Comparison of ENCODE assay signal across 28 mouse cellular contexts in the genomic region with DNA sequence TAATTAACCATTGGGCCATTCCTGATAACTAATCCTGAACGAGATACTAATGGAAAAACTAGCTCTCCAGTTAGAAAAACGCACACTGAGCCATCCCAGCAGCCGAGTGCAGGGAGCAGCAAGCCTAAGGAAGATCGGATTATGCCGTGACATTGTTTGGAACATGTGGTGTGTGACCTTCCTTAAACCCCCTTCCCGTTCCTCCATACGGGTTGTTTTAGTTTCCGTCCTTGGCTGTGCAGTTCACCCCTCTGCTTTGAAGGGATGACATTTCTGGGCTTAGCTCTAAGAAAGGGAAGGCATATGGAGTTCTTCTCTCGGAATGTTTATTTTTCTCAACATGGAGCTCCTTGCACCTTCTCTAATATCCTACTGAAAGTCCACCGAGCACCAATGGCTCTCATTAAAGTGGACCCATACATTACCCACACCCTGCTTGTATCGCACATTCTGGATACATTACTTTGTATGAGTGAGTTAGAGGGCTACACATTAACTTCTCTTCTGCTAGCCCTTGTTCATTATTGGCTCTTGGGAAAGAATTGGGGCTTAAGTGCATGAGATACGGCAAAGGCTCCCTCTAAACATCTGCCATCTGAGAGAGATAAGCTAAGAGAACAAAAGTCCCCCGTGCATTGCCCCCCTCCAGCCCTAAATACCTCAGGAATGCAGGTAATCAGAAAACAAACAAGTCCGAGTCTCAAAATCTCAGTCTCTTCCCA. TPM values are rescaled to one million over a fixed set of nuclear protein-coding genes. Genes with fewer than 3 reads are reported as not detected.
DNase-seq lines count a peak whose midpoint lies in the region; ATAC-seq lines count a peak whose summit lies in the region.
"Had no signal": no experiment of that assay in that cellular context is flagged by ENCODE, and none has a peak within 500 bp of the region (broad histone marks: within the 10 kb centered on the region; RNA-seq: fewer than 3 reads in every experiment).

No protein-coding gene starts in this region.

- intact Hi-C loops in left cerebral cortex, postnatal 14 days (cut with DNase I): no loop called here

- H3K9ac ChIP-seq in forebrain, embryonic 15.5 days (replicated peaks): no peak overlapping the region
- H3K9ac ChIP-seq in midbrain, embryonic 11.5 days (ENCODE audit: low read length): no peak overlapping the region
- H3K9ac ChIP-seq in midbrain, embryonic 15.5 days: no peak overlapping the region
- H3K9ac ChIP-seq in intestine, embryonic 14.5 days (ENCODE audit: low read length): no peak overlapping the region
- H3K9ac ChIP-seq: embryonic facial prominence, embryonic 13.5 days; limb, embryonic 13.5 days; neural tube, embryonic 12.5 days had no signal

- H3K9me3 ChIP-seq in forebrain, embryonic 10.5 days: no peaks in the 10 kb centered on the region
- no peaks in the 10 kb centered on the region for H3K9me3 ChIP-seq in forebrain, embryonic 15.5 days
- H3K9me3 ChIP-seq in midbrain, embryonic 11.5 days (ENCODE audit: control insufficient read depth, low read length): no peaks in the 10 kb centered on the region
- no peaks in the 10 kb centered on the region for H3K9me3 ChIP-seq in midbrain, embryonic 15.5 days
- H3K9me3 ChIP-seq in intestine, embryonic 14.5 days (ENCODE audit: control insufficient read depth, low read length): no peaks in the 10 kb centered on the region
- H3K9me3 ChIP-seq: embryonic facial prominence, embryonic 13.5 days; heart, embryonic 10.5 days; limb, embryonic 13.5 days; neural tube, embryonic 12.5 days had no signal

- WGBS in forebrain, embryonic 10.5 days: 47% methylated on average over 14 of the region's 14 CpGs
- 66% methylated on average over 14 of the region's 14 CpGs for WGBS in forebrain, embryonic 15.5 days
- 23% methylated on average over 14 of the region's 14 CpGs for WGBS in midbrain, embryonic 11.5 days
- WGBS in midbrain, embryonic 15.5 days: 30% methylated on average over 14 of the region's 14 CpGs
- 23% methylated on average over 14 of the region's 14 CpGs for WGBS in intestine, embryonic 14.5 days

- H3K4me3 ChIP-seq in forebrain, embryonic 10.5 days: no peak overlapping the region
- no peak overlapping the region for H3K4me3 ChIP-seq in forebrain, embryonic 15.5 days
- H3K4me3 ChIP-seq in midbrain, embryonic 11.5 days (ENCODE audit: low read depth, low read length): no peak overlapping the region
- no peak overlapping the region for H3K4me3 ChIP-seq in midbrain, embryonic 15.5 days
- no peak overlapping the region for H3K4me3 ChIP-seq in intestine, embryonic 14.5 days (ENCODE audit: low read depth, low read length)
- H3K4me3 ChIP-seq: embryonic facial prominence, embryonic 13.5 days; gastrocnemius, adult 2 months; heart, embryonic 10.5 days; limb, embryonic 13.5 days; megakaryocyte, embryonic 14.5 days; neural tube, embryonic 12.5 days had no signal

- H3K4me2 ChIP-seq in forebrain, embryonic 15.5 days (replicated peaks): no peak overlapping the region
- no peak overlapping the region for H3K4me2 ChIP-seq in midbrain, embryonic 11.5 days
- H3K4me2 ChIP-seq in midbrain, embryonic 15.5 days: no peak overlapping the region
- peak overlapping the region; percentile 7; the same call in 1 of the 2 replicates for H3K4me2 ChIP-seq in intestine, embryonic 14.5 days (ENCODE audit: low read length)
- H3K4me2 ChIP-seq: embryonic facial prominence, embryonic 13.5 days; limb, embryonic 13.5 days; neural tube, embryonic 12.5 days had no signal

- DNase-seq in forebrain, embryonic 10.5 days (ENCODE audit: extremely low spot score, low spot score): no peak
- peak; percentile 90 for DNase-seq in midbrain, embryonic 11.5 days (ENCODE audit: low spot score, missing footprints)
- DNase-seq in intestine, embryonic 14.5 days (ENCODE audit: low spot score): no peak
- DNase-seq in yolk sac, embryonic 10.5 days (ENCODE audit: low spot score): peak; percentile 76
- DNase-seq in left cerebral cortex, postnatal 14 days (ENCODE audit: low spot score in 2 of 2): no peak
- DNase-seq in layer of hippocampus, postnatal 14 days (ENCODE audit: low spot score in 2 of 2): no peak
- DNase-seq: adrenal gland, postnatal 10 days; cerebellum, postnatal 10 days; gastrocnemius, adult 2 months; lung, postnatal 14 days; right cerebral cortex, adult 18-20 months; thymus, postnatal 36 days had no signal

- H3K4me1 ChIP-seq in forebrain, embryonic 10.5 days: peaks cover 45% of the 10 kb centered on the region
- no peaks in the 10 kb centered on the region for H3K4me1 ChIP-seq in forebrain, embryonic 15.5 days
- H3K4me1 ChIP-seq in midbrain, embryonic 11.5 days (ENCODE audit: control insufficient read depth, insufficient read depth, low read length): peaks cover 7% of the 10 kb centered on the region; the same call in 1 of the 2 replicates
- no peaks in the 10 kb centered on the region for H3K4me1 ChIP-seq in midbrain, embryonic 15.5 days
- peaks cover 14% of the 10 kb centered on the region; the same call in 1 of the 2 replicates for H3K4me1 ChIP-seq in intestine, embryonic 14.5 days (replicated peaks; ENCODE audit: control insufficient read depth, insufficient read depth, low read length)
- H3K4me1 ChIP-seq: limb, embryonic 13.5 days; megakaryocyte, embryonic 14.5 days had no signal

- no peaks in the 10 kb centered on the region for H3K27me3 ChIP-seq in forebrain, embryonic 10.5 days (ENCODE audit: poor library complexity, severe bottlenecking)
- H3K27me3 ChIP-seq in forebrain, embryonic 15.5 days: no peaks in the 10 kb centered on the region
- H3K27me3 ChIP-seq in midbrain, embryonic 11.5 days (ENCODE audit: control insufficient read depth, insufficient read depth, low read length): no peaks in the 10 kb centered on the region
- no peaks in the 10 kb centered on the region for H3K27me3 ChIP-seq in midbrain, embryonic 15.5 days (replicated peaks)
- no peaks in the 10 kb centered on the region for H3K27me3 ChIP-seq in intestine, embryonic 14.5 days (replicated peaks; ENCODE audit: control insufficient read depth, insufficient read depth, low read length)
- H3K27me3 ChIP-seq: embryonic facial prominence, embryonic 13.5 days; limb, embryonic 13.5 days; megakaryocyte, embryonic 14.5 days; neural tube, embryonic 12.5 days had no signal

- peak overlapping the region; percentile 44; the same call in 1 of the 2 replicates for H3K27ac ChIP-seq in forebrain, embryonic 10.5 days
- H3K27ac ChIP-seq in forebrain, embryonic 15.5 days (replicated peaks): no peak overlapping the region
- H3K27ac ChIP-seq in midbrain, embryonic 11.5 days (ENCODE audit: low read depth, low read length): no peak overlapping the region
- no peak overlapping the region for H3K27ac ChIP-seq in midbrain, embryonic 15.5 days
- peak overlapping the region; percentile 3; the same call in 1 of the 2 replicates for H3K27ac ChIP-seq in intestine, embryonic 14.5 days (ENCODE audit: low read depth)
- H3K27ac ChIP-seq: embryonic facial prominence, embryonic 13.5 days; gastrocnemius, adult 2 months; heart, embryonic 10.5 days; limb, embryonic 13.5 days; neural tube, embryonic 12.5 days had no signal

- no peaks in the 10 kb centered on the region for H3K36me3 ChIP-seq in forebrain, embryonic 10.5 days (replicated peaks)
- no peaks in the 10 kb centered on the region for H3K36me3 ChIP-seq in forebrain, embryonic 15.5 days
- H3K36me3 ChIP-seq in midbrain, embryonic 11.5 days (ENCODE audit: control insufficient read depth, insufficient read depth, low read length): no peaks in the 10 kb centered on the region
- H3K36me3 ChIP-seq in midbrain, embryonic 15.5 days (replicated peaks): no peaks in the 10 kb centered on the region
- no peaks in the 10 kb centered on the region for H3K36me3 ChIP-seq in intestine, embryonic 14.5 days (ENCODE audit: control insufficient read depth, insufficient read depth, low read length)
- H3K36me3 ChIP-seq: embryonic facial prominence, embryonic 13.5 days; heart, embryonic 10.5 days; limb, embryonic 13.5 days; neural tube, embryonic 12.5 days had no signal

- ATAC-seq in forebrain, embryonic 15.5 days (replicated peaks): no peak
- peak; percentile 55; the same call in 1 of the 2 replicates for ATAC-seq in midbrain, embryonic 11.5 days (ENCODE audit: low FRiP score)
- no peak for ATAC-seq in midbrain, embryonic 15.5 days (replicated peaks)
- peak; percentile 41; the same call in 1 of the 2 replicates for ATAC-seq in intestine, embryonic 14.5 days (replicated peaks; ENCODE audit: low FRiP score, low TSS enrichment, low read depth)
- ATAC-seq: CD4-positive, CD25-positive, alpha-beta regulatory T cell, adult 4 months had no signal

RNA-seq across cellular contexts. Expression of a gene that starts 11.9 kb away (rescaled TPM):
- polyA plus RNA-seq in forebrain, embryonic 10.5 days (2016; fragmentation: Nextera tagmentation; extraction: Ambion mirVana): 23.4 and 24.9 TPM in 2 replicates
- polyA plus RNA-seq in forebrain, embryonic 15.5 days (2015; fragmentation: Nextera tagmentation; extraction: Ambion mirVana): 3.5 and 5.0 TPM in 2 replicates
- polyA plus RNA-seq in midbrain, embryonic 11.5 days (2014; fragmentation: Nextera tagmentation; extraction: Ambion mirVana): 21.3 and 23.7 TPM in 2 replicates
- polyA plus RNA-seq in midbrain, embryonic 15.5 days (2015; fragmentation: Nextera tagmentation; extraction: Ambion mirVana): 6.5 and 8.6 TPM in 2 replicates
- 6.8 and 8.9 TPM in 2 replicates for polyA plus RNA-seq in intestine, embryonic 14.5 days (2014; fragmentation: Nextera tagmentation; extraction: Ambion mirVana)
- 1 to 10 TPM; 4.8 to 6.5 TPM for total RNA-seq in left cerebral cortex, postnatal 14 days (2021)
- total RNA-seq in layer of hippocampus, postnatal 14 days (2021): 1 to 10 TPM; 6.7 to 7.0 TPM

RNA-seq across cellular contexts. Expression of a gene that starts 52.7 kb away (rescaled TPM):
- not detected in 2 replicates for polyA plus RNA-seq in forebrain, embryonic 10.5 days (2016; fragmentation: Nextera tagmentation; extraction: Ambion mirVana)
- polyA plus RNA-seq in forebrain, embryonic 15.5 days (2015; fragmentation: Nextera tagmentation; extraction: Ambion mirVana): not detected in 2 replicates
- not detected in 2 replicates for polyA plus RNA-seq in midbrain, embryonic 11.5 days (2014; fragmentation: Nextera tagmentation; extraction: Ambion mirVana)
- not detected in 2 replicates for polyA plus RNA-seq in midbrain, embryonic 15.5 days (2015; fragmentation: Nextera tagmentation; extraction: Ambion mirVana)
- polyA plus RNA-seq in intestine, embryonic 14.5 days (2014; fragmentation: Nextera tagmentation; extraction: Ambion mirVana): not detected in 2 replicates
- not detected for total RNA-seq in left cerebral cortex, postnatal 14 days (2021)
- total RNA-seq in layer of hippocampus, postnatal 14 days (2021): not detected
- total RNA-seq: ES-E14; layer of hippocampus, postnatal 10 days; left cerebral cortex, postnatal 10 days had no signal
- polyA plus RNA-seq: CD4-positive, CD25-positive, alpha-beta regulatory T cell, adult 4 months; gonadal fat pad, adult 2 months; hindbrain, embryonic 11.5 days; large intestine, adult 2 months; liver, embryonic 16.5 days; neural tube, embryonic 12.5 days; Patski had no signal

Comparison
In these comparisons a context has a peak if more than half of its experiments do, and no peak if none do; other contexts are left out.
1. H3K27ac ChIP-seq: peak in forebrain, embryonic 10.5 days (single experiment) and intestine, embryonic 14.5 days (single experiment); none in forebrain, embryonic 15.5 days (single experiment), midbrain, embryonic 11.5 days (single experiment) and midbrain, embryonic 15.5 days (single experiment).
2. ATAC-seq: peak in midbrain, embryonic 11.5 days (single experiment) and intestine, embryonic 14.5 days (single experiment); none in forebrain, embryonic 15.5 days (single experiment) and midbrain, embryonic 15.5 days (single experiment).
3. DNase-seq: peak in midbrain, embryonic 11.5 days (single experiment) and yolk sac, embryonic 10.5 days (single experiment); none in forebrain, embryonic 10.5 days (single experiment), intestine, embryonic 14.5 days (single experiment), left cerebral cortex, postnatal 14 days (0 of 2) and layer of hippocampus, postnatal 14 days (0 of 2).